Mouse (Mus musculus): ENCODE results near the gene Fam161a.

DNA sequence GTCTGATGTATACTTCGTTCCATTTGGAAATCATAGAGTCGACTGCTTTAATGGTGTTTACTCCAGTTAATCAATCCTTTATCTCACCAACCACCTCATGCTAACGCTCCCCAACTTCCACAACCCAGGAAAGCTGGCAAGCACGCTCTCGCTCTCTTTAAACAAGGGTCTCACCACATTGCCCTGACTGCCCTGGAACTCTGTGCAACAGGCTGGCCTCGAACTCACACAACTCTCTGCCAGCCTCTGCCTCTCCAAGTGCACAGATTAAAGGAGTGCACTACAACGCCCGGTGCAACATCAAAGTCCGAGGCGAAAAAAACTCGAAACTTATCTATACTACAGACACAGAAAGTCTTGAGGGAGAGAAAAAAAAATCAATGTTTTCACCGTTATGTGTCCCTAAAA is 25.8 kb upstream of the Fam161a start:
- no peak for TF ChIP-seq CTCF (IDR thresholded peaks at IDR 0.05; ENCODE audit: low read depth)
- TF ChIP-seq EP300 (optimal IDR thresholded peaks at IDR 0.05), result no peak

All from stomach, postnatal 0 days (tissue).